ENCODE assay signal across 8 mouse cellular contexts in the genomic region with DNA sequence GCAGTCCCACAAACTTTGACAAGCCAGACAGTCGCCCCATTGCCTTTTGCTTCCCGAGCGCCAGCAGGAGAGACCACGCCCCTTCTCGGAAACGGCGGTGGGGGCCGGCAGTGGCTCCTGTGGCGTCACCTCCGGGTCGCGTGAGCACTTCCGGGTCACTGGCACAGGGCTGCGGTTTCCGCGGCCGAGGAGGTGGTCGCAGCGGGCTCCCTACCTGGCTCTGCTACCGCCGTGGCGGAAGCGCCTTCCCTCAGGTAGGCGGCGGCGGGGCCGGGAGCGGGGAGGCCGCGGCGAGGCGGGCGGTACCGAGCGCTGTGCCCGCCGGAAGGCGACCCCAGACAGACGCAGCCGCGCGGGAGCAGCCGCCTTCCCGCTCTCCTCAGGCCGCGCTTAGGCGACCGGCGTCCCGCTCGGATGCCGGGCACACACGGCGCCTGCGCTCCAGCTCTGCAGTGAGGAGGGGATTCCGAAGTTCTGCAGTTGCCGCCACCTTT. TPM values are rescaled to one million over a fixed set of nuclear protein-coding genes. Genes with fewer than 3 reads are reported as not detected.
DNase-seq lines count a peak whose midpoint lies in the region; ATAC-seq and TF ChIP-seq lines count a peak whose summit lies in the region.

A gene (plus strand): TSS at position 143 of the 494 bp plus-strand sequence.

- H3K4me1 ChIP-seq in ES-Bruce4 (ENCODE audit: control insufficient read depth, insufficient read depth, low read length): no peaks in the 10 kb centered on the region
- peaks cover 23% of the 10 kb centered on the region for H3K4me1 ChIP-seq in forebrain, embryonic 15.5 days
- H3K4me1 ChIP-seq in lung, adult 2 months (ENCODE audit: control insufficient read depth, insufficient read depth, low read length): peaks cover 10% of the 10 kb centered on the region

- WGBS in forebrain, embryonic 15.5 days: under 1% methylated on average over 57 of the region's 57 CpGs
- WGBS in lung, adult 2 months: under 1% methylated on average over 57 of the region's 57 CpGs

- peak within 1 kb of the TSS; percentile 87 for H3K4me3 ChIP-seq in ES-Bruce4 (ENCODE audit: low read depth, low read length)
- peak within 1 kb of the TSS; percentile 74 for H3K4me3 ChIP-seq in forebrain, embryonic 15.5 days
- H3K4me3 ChIP-seq in lung, adult 2 months (replicated peaks; ENCODE audit: extremely low read depth, low read depth, low read length): peak within 1 kb of the TSS; percentile 92

- intact Hi-C loops in heart, postnatal 25 days (cut with DNase I): no loop called here

- DNase-seq in cerebellum, adult 11 months: peak; percentile 87
- peak; percentile 80 for DNase-seq in heart, postnatal 25 days (ENCODE audit: low spot score)
- DNase-seq in layer of hippocampus, adult 18-20 months (ENCODE audit: low spot score in 2 of 2): peak; percentile 88 to 93
- peak; percentile 95 for DNase-seq in lung, adult 2 months
- DNase-seq in thymus, adult 18-20 months: peak; percentile 88 to 90

- TF ChIP-seq POLR2A in ES-Bruce4 (IDR thresholded peaks at IDR 0.05; ENCODE audit: insufficient read depth, low read length): peak; percentile 15
- peak; percentile 76; the same call in 1 of the 2 replicates for TF ChIP-seq POLR2A in lung, adult 2 months (IDR thresholded peaks at IDR 0.05; ENCODE audit: borderline replicate concordance, extremely low read depth, low read depth, low read length)

- H3K27ac ChIP-seq in ES-Bruce4 (ENCODE audit: insufficient read depth, low read length): peak within 1 kb of the TSS; percentile 86
- H3K27ac ChIP-seq in forebrain, embryonic 15.5 days (replicated peaks): peak within 1 kb of the TSS; percentile 88

- no peak for TF ChIP-seq CTCF in ES-Bruce4 (IDR thresholded peaks at IDR 0.05; ENCODE audit: low read depth, low read length)
- no peak for TF ChIP-seq CTCF in lung, adult 2 months (IDR thresholded peaks at IDR 0.05; ENCODE audit: insufficient read depth, low read length)

- H3K27me3 ChIP-seq in ES-Bruce4 (ENCODE audit: control insufficient read depth, insufficient read depth, low read length, poor library complexity, severe bottlenecking): no peaks in the 10 kb centered on the region
- no peaks in the 10 kb centered on the region for H3K27me3 ChIP-seq in forebrain, embryonic 15.5 days

- 0 out of 2 replicates have a peak, but pooled peaks have one; percentile 30 for TF ChIP-seq EP300 in ES-Bruce4 (IDR thresholded peaks at IDR 0.05; ENCODE audit: insufficient read depth, low read depth, low read length)

- peak within 1 kb of the TSS; percentile 58 for H3K4me2 ChIP-seq in forebrain, embryonic 15.5 days (replicated peaks)

- peak within 1 kb of the TSS; percentile 94 for H3K9ac ChIP-seq in ES-Bruce4 (ENCODE audit: low read depth, poor library complexity, severe bottlenecking)
- peak within 1 kb of the TSS; percentile 84 for H3K9ac ChIP-seq in forebrain, embryonic 15.5 days (replicated peaks)

- ATAC-seq in forebrain, embryonic 15.5 days (replicated peaks): peak; percentile 96
- ATAC-seq in neutrophil, adult 5-6 weeks (ENCODE audit: extremely low read depth, insufficient number of reproducible peaks, low FRiP score, poor library complexity, severe bottlenecking): peak; percentile 93

- peaks cover 30% of the 10 kb centered on the region for H3K36me3 ChIP-seq in ES-Bruce4 (ENCODE audit: control insufficient read depth, insufficient read depth, low read length, poor library complexity, severe bottlenecking)
- H3K36me3 ChIP-seq in forebrain, embryonic 15.5 days: peaks cover 31% of the 10 kb centered on the region

- no peaks in the 10 kb centered on the region for H3K9me3 ChIP-seq in ES-Bruce4 (replicated peaks; ENCODE audit: control insufficient read depth, insufficient read depth, low read length, poor library complexity, severe bottlenecking)
- no peaks in the 10 kb centered on the region for H3K9me3 ChIP-seq in forebrain, embryonic 15.5 days

RNA-seq across cellular contexts. Expression of the gene that starts here (rescaled TPM):
- polyA plus RNA-seq in ES-Bruce4 (2011; ENCODE audit: insufficient read depth, insufficient read length, low read depth, missing spikeins): 111 and 122 TPM in 2 replicates
- polyA plus RNA-seq in forebrain, embryonic 15.5 days (2015; fragmentation: Nextera tagmentation; extraction: Ambion mirVana): 208 and 210 TPM in 2 replicates
- 10 to 100 TPM; 51.3 to 58.7 TPM for total RNA-seq in heart, postnatal 25 days (2021)
- 10 to 100 TPM; 48.8 to 50.7 TPM for total RNA-seq in layer of hippocampus, adult 18-20 months (2021)
- polyA plus RNA-seq in lung, adult 2 months (2012; rRNA removed): 13.0 and 16.4 TPM in 2 replicates
- total RNA-seq in neutrophil, adult 5-6 weeks (2017): 144 and 187 TPM in 2 replicates

Comparison
In these comparisons a context has a peak if more than half of its experiments do, and no peak if none do; other contexts are left out.
1. Peak in every context shown above with its lines: DNase-seq, ATAC-seq, H3K4me3 ChIP-seq and H3K27ac ChIP-seq.